Comparison of ENCODE assay signal across 9 mouse cellular contexts in genomic region chr1:164315266-164315665, GRCm38 (mm10). TPM values are rescaled to one million over a fixed set of nuclear protein-coding genes. Genes with fewer than 3 reads are reported as not detected.
DNase-seq lines count a peak whose midpoint lies in the region; ATAC-seq and TF ChIP-seq lines count a peak whose summit lies in the region.
"Had no signal": no experiment of that assay in that cellular context is flagged by ENCODE, and none has a peak within 500 bp of the region (broad histone marks: within the 10 kb centered on the region; RNA-seq: fewer than 3 reads in every experiment).

No protein-coding gene starts in this region.

- ATAC-seq in heart, embryonic 12.5 days (ENCODE audit: insufficient number of reproducible peaks, low FRiP score) = no peak
- ATAC-seq in hindbrain, postnatal 0 days = 0 out of 2 replicates have a peak, but pooled peaks have one; percentile 34

- no peak overlapping the region for H3K4me3 ChIP-seq in heart, embryonic 12.5 days
- H3K4me3 ChIP-seq in testis, adult 2 months (ENCODE audit: control insufficient read depth, low read depth, low read length) = peak overlapping the region; percentile 64
- H3K4me3 ChIP-seq in hindbrain, postnatal 0 days (ENCODE audit: low read length) = no peak overlapping the region
- H3K4me3 ChIP-seq: embryonic facial prominence, embryonic 15.5 days had no signal

- TF ChIP-seq POLR2A in testis, adult 2 months (IDR thresholded peaks at IDR 0.05; ENCODE audit: control insufficient read depth, low read depth, low read length) = no peak

- H3K9ac ChIP-seq in heart, embryonic 12.5 days = no peak overlapping the region
- no peak overlapping the region for H3K9ac ChIP-seq in hindbrain, postnatal 0 days (replicated peaks; ENCODE audit: low read length)
- H3K9ac ChIP-seq: embryonic facial prominence, embryonic 15.5 days had no signal

- peak; percentile 79; the same call in 1 of the 2 replicates for TF ChIP-seq CTCF in testis, adult 2 months (IDR thresholded peaks at IDR 0.05; ENCODE audit: control insufficient read depth, insufficient read depth, insufficient replicate concordance, low read depth, low read length)
- TF ChIP-seq CTCF in hindbrain, postnatal 0 days (IDR thresholded peaks at IDR 0.05; ENCODE audit: low read depth) = peak; percentile 73

- no peaks in the 10 kb centered on the region for H3K27me3 ChIP-seq in heart, embryonic 12.5 days (replicated peaks)
- no peaks in the 10 kb centered on the region for H3K27me3 ChIP-seq in testis, adult 2 months (ENCODE audit: control insufficient read depth, insufficient read depth, low read length)
- no peaks in the 10 kb centered on the region for H3K27me3 ChIP-seq in hindbrain, postnatal 0 days (ENCODE audit: insufficient read depth, low read length)
- H3K27me3 ChIP-seq: embryonic facial prominence, embryonic 15.5 days had no signal

- H3K9me3 ChIP-seq in heart, embryonic 12.5 days (replicated peaks) = no peaks in the 10 kb centered on the region
- no peaks in the 10 kb centered on the region for H3K9me3 ChIP-seq in hindbrain, postnatal 0 days (ENCODE audit: low read length)
- H3K9me3 ChIP-seq: embryonic facial prominence, embryonic 15.5 days had no signal

- peaks cover 6% of the 10 kb centered on the region for H3K36me3 ChIP-seq in heart, embryonic 12.5 days
- H3K36me3 ChIP-seq in testis, adult 2 months (ENCODE audit: control insufficient read depth, insufficient read depth, low read length) = peaks cover 2% of the 10 kb centered on the region
- no peaks in the 10 kb centered on the region for H3K36me3 ChIP-seq in hindbrain, postnatal 0 days (ENCODE audit: insufficient read depth, low read length)

- DNase-seq in heart, postnatal 4 days = peak; percentile 57
- DNase-seq in testis, postnatal 14 days (ENCODE audit: low spot score) = no peak
- DNase-seq in c-Kit-negative CD71-positive TER-119-positive erythroid progenitor cells, embryonic 14.5 days (ENCODE audit: low read depth, low spot score) = peak; percentile 40
- DNase-seq in hindbrain, postnatal 0 days (ENCODE audit: low spot score) = peak; percentile 66
- DNase-seq in retina, postnatal 1 day = peak; percentile 56
- no peak for DNase-seq in urinary bladder, postnatal 36 days (ENCODE audit: low spot score in 2 of 2)

- H3K4me1 ChIP-seq in heart, embryonic 12.5 days (replicated peaks) = peaks cover 21% of the 10 kb centered on the region
- peaks cover 2% of the 10 kb centered on the region for H3K4me1 ChIP-seq in testis, adult 2 months (ENCODE audit: control insufficient read depth, insufficient read depth, low read length)
- H3K4me1 ChIP-seq in hindbrain, postnatal 0 days (ENCODE audit: insufficient read depth, low read length) = no peaks in the 10 kb centered on the region
- H3K4me1 ChIP-seq: embryonic facial prominence, embryonic 15.5 days had no signal

- 77% methylated on average over 8 of the region's 8 CpGs for WGBS in heart, embryonic 12.5 days
- 72% methylated on average over 8 of the region's 8 CpGs for WGBS in hindbrain, postnatal 0 days

- no peak overlapping the region for H3K27ac ChIP-seq in heart, embryonic 12.5 days (ENCODE audit: poor library complexity, severe bottlenecking)
- no peak overlapping the region for H3K27ac ChIP-seq in testis, adult 2 months (ENCODE audit: control insufficient read depth, insufficient read depth, low read depth, low read length)
- H3K27ac ChIP-seq in hindbrain, postnatal 0 days = no peak overlapping the region
- H3K27ac ChIP-seq: embryonic facial prominence, embryonic 15.5 days had no signal

- H3K4me2 ChIP-seq in heart, embryonic 12.5 days = no peak overlapping the region
- no peak overlapping the region for H3K4me2 ChIP-seq in hindbrain, postnatal 0 days (ENCODE audit: low read depth, low read length)
- H3K4me2 ChIP-seq: embryonic facial prominence, embryonic 15.5 days had no signal

RNA-seq across cellular contexts. Expression of gene Blzf1, which starts 8.0 kb away (rescaled TPM):
- 10 to 100 TPM; 25.1 to 25.4 TPM for total RNA-seq in heart, postnatal 4 days (2021)
- polyA plus RNA-seq in heart, embryonic 12.5 days (2016; fragmentation: Nextera tagmentation; extraction: Ambion mirVana) = 28.0 and 29.9 TPM in 2 replicates
- polyA plus RNA-seq in testis, adult 2 months (2012; rRNA removed) = 15.2 and 16.9 TPM in 2 replicates
- total RNA-seq in hindbrain, postnatal 0 days (2014; rRNA removed) = 9.1 and 10.8 TPM in 2 replicates
- 26.1 and 26.6 TPM in 2 replicates for polyA plus RNA-seq in hindbrain, postnatal 0 days (2015; fragmentation: Nextera tagmentation; extraction: Ambion mirVana)

RNA-seq across cellular contexts. Expression of gene Nme7, which starts 11.3 kb away (rescaled TPM):
- 1 to 10 TPM; 6.5 to 7.2 TPM for total RNA-seq in heart, postnatal 4 days (2021)
- 17.6 and 17.7 TPM in 2 replicates for polyA plus RNA-seq in heart, embryonic 12.5 days (2016; fragmentation: Nextera tagmentation; extraction: Ambion mirVana)
- 39.0 and 42.8 TPM in 2 replicates for polyA plus RNA-seq in testis, adult 2 months (2012; rRNA removed)
- 12.4 and 19.7 TPM in 2 replicates for total RNA-seq in hindbrain, postnatal 0 days (2014; rRNA removed)
- 24.8 and 30.1 TPM in 2 replicates for polyA plus RNA-seq in hindbrain, postnatal 0 days (2015; fragmentation: Nextera tagmentation; extraction: Ambion mirVana)

RNA-seq across cellular contexts. Expression of gene Ccdc181, which starts 39.9 kb away (rescaled TPM):
- total RNA-seq in heart, postnatal 4 days (2021) = 1 to 10 TPM; 7.3 to 7.6 TPM
- polyA plus RNA-seq in heart, embryonic 12.5 days (2016; fragmentation: Nextera tagmentation; extraction: Ambion mirVana) = 9.3 and 9.7 TPM in 2 replicates
- 112 TPM in 2 replicates for polyA plus RNA-seq in testis, adult 2 months (2012; rRNA removed)
- total RNA-seq in hindbrain, postnatal 0 days (2014; rRNA removed) = 5.8 and 6.4 TPM in 2 replicates
- 24.6 and 25.0 TPM in 2 replicates for polyA plus RNA-seq in hindbrain, postnatal 0 days (2015; fragmentation: Nextera tagmentation; extraction: Ambion mirVana)

Comparison
In these comparisons a context has a peak if more than half of its experiments do, and no peak if none do; other contexts are left out.
1. DNase-seq: peak in heart, postnatal 4 days (single experiment), c-Kit-negative CD71-positive TER-119-positive erythroid progenitor cells, embryonic 14.5 days (single experiment), hindbrain, postnatal 0 days (single experiment) and retina, postnatal 1 day (single experiment); none in testis, postnatal 14 days (single experiment) and urinary bladder, postnatal 36 days (0 of 2).